Mouse (Mus musculus) liver, embryonic 14.5 days (tissue): ENCODE measurements around the gene Rxra. TPM values are rescaled to one million over a fixed set of nuclear protein-coding genes. Genes with fewer than 3 reads are reported as not detected.

Experiments used
- ATAC-seq: fragments of 200-750 bp; cut with Nextera tagmentation; 2 replicates; pipeline ENCODE4 v1.8.0; 2017; ENCODE audit warnings: moderate number of reproducible peaks, mild to moderate bottlenecking, moderate library complexity; ENCODE audit not compliant: insufficient read depth
- DNase-seq, 3 experiments: peaks; one replicate each; pipeline ENCODE4 v3.0.0-alpha.2; 2012 to 2013; ENCODE audit warnings: low read depth in 3 of 3, low spot score in 3 of 3
- H3K27ac ChIP-seq: fragments of 300-500 bp; sonication (generic); 2 replicates; pipeline ENCODE4 v1.5.1; 2014; ENCODE audit warnings: moderate library complexity, mild to moderate bottlenecking, control low read depth, inconsistent platforms
- H3K27me3 ChIP-seq: fragments of 300-500 bp; sonication (generic); 2 replicates; pipeline ENCODE4 v1.6.1; 2014; ENCODE audit warnings: mild to moderate bottlenecking, low read length, moderate library complexity; ENCODE audit not compliant: control insufficient read depth, insufficient read depth
- H3K36me3 ChIP-seq: fragments of 300-500 bp; sonication (generic); replicated peaks from 2 replicates; pipeline ENCODE4 v1.6.1; 2014; ENCODE audit warnings: low read depth; ENCODE audit not compliant: control insufficient read depth, insufficient read depth
- H3K4me1 ChIP-seq, 2 experiments: fragments of 200-500 bp in 1 of 2; fragments of 300-500 bp in 1 of 2; sonication (generic) in 1 of 2; replicated peaks; 2 replicates each; pipeline ENCODE4 v1.6.1; 2012 to 2014; ENCODE audit warnings: antibody characterized with exemption in 1 of 2, inconsistent platforms in 1 of 2, low read length in 1 of 2; ENCODE audit not compliant: control insufficient read depth in 2 of 2, insufficient read depth in 2 of 2
- H3K4me2 ChIP-seq: fragments of 300-500 bp; sonication (generic); 2 replicates; pipeline ENCODE4 v1.6.1; 2014; ENCODE audit warnings: low read depth, mild to moderate bottlenecking, control low read depth, moderate library complexity
- H3K4me3 ChIP-seq, 2 experiments: fragments of 200-500 bp in 1 of 2; fragments of 300-500 bp in 1 of 2; sonication (generic) in 1 of 2; 2 replicates each; pipeline ENCODE4 v1.5.1; 2012 to 2014; ENCODE audit warnings: low read depth in 2 of 2, low read length in 2 of 2, mild to moderate bottlenecking in 2 of 2, control low read depth in 1 of 2, inconsistent platforms in 1 of 2, moderate library complexity in 1 of 2; ENCODE audit not compliant: insufficient read depth in 1 of 2
- H3K9ac ChIP-seq: fragments of 300-500 bp; sonication (generic); replicated peaks from 2 replicates; pipeline ENCODE4 v1.6.1; 2014; ENCODE audit warnings: mild to moderate bottlenecking, control low read depth, moderate library complexity
- H3K9me3 ChIP-seq: fragments of 300-500 bp; sonication (generic); 2 replicates; pipeline ENCODE4 v1.6.1; 2016; ENCODE audit warnings: low read length, mixed read lengths; ENCODE audit not compliant: control insufficient read depth
- CTCF ChIP-seq: IDR thresholded peaks from 2 replicates; pipeline ENCODE4 v1.5.1; 2016; ENCODE audit warnings: antibody characterized with exemption, low read depth, control low read depth
- EP300 ChIP-seq: IDR thresholded peaks from 2 replicates; pipeline ENCODE4 v1.6.1; 2016; ENCODE audit warnings: antibody characterized with exemption, low read depth
- WGBS: fragments of 180-500 bp; shearing (Covaris S2); extraction: QIAGEN DNeasy Blood & Tissue Kit; methylation state at CpG from one replicate; pipeline ENCODE4 v1.1.7; 2014; ENCODE audit not compliant: insufficient replicate concordance; 5-methylcytosine and 5-hydroxymethylcytosine counted together
- polyA plus RNA-seq, 2 experiments: library from polyadenylated mRNA; depleted of rRNA in 1 of 2; stranded (reverse) in 1 of 2; unstranded in 1 of 2; fragments of >200 nt; fragmentation: Nextera tagmentation in 1 of 2; extraction: Ambion mirVana in 1 of 2; gene quantifications; 2 replicates each; pipeline versions ENCODE4 v1.2.1 to v1.2.3; 2012 to 2014

Gene Rxra
- polyA plus RNA-seq, 2 experiments = 2.4 to 7.5 TPM

- H3K4me3 ChIP-seq = no peak overlapping the region
- DNase-seq (no peak), ATAC-seq (no peak)
- H3K27me3 ChIP-seq = no peaks in the 10 kb centered on the region
- 58% methylated on average over 7 of the region's 7 CpGs for WGBS
- no peak overlapping the region for H3K4me2 ChIP-seq
- no peaks in the 10 kb centered on the region for H3K36me3 ChIP-seq
- H3K4me1 ChIP-seq = 0 out of 4 replicates have a peak, but pooled peaks cover 0 to 2% of the 10 kb centered on the region in 2 experiments
- no peak overlapping the region for H3K9ac ChIP-seq
- no peak overlapping the region for H3K27ac ChIP-seq
- TF ChIP-seq EP300 (no peak), CTCF (no peak)
- H3K9me3 ChIP-seq = no peaks in the 10 kb centered on the region
These were observed 96.7 kb downstream of the Rxra start for GRCm38 (mm10) chr2:27772841-27773388.

GRCm38 (mm10) chr2:27773980-27774730 is 97.9 kb downstream of the Rxra start:
- TF ChIP-seq CTCF (no peak), EP300 (no peak)
- 0 out of 4 replicates have a peak, but pooled peaks cover 0 to 2% of the 10 kb centered on the region in 2 experiments for H3K4me1 ChIP-seq
- no peaks in the 10 kb centered on the region for H3K36me3 ChIP-seq
- no peaks in the 10 kb centered on the region for H3K27me3 ChIP-seq
- WGBS = 66% methylated on average over 24 of the region's 24 CpGs
- no peak overlapping the region for H3K4me3 ChIP-seq
- no peak overlapping the region for H3K4me2 ChIP-seq
- ATAC-seq = no peak
- H3K27ac ChIP-seq = no peak overlapping the region
- no peaks in the 10 kb centered on the region for H3K9me3 ChIP-seq
- no peak for DNase-seq
- no peak overlapping the region for H3K9ac ChIP-seq

GRCm38 (mm10) chr2:27775006-27775405 is 98.8 kb downstream of the Rxra start:
- 0 out of 4 replicates have a peak, but pooled peaks cover 0 to 2% of the 10 kb centered on the region in 2 experiments for H3K4me1 ChIP-seq
- H3K4me3 ChIP-seq = no peak overlapping the region
- TF ChIP-seq EP300 (no peak), CTCF (no peak)
- no peak overlapping the region for H3K27ac ChIP-seq
- no peak overlapping the region for H3K4me2 ChIP-seq
- ATAC-seq (no peak), DNase-seq (no peak)
- no peaks in the 10 kb centered on the region for H3K9me3 ChIP-seq
- no peaks in the 10 kb centered on the region for H3K36me3 ChIP-seq
- no peak overlapping the region for H3K9ac ChIP-seq
- no peaks in the 10 kb centered on the region for H3K27me3 ChIP-seq
- 81% methylated on average over 10 of the region's 10 CpGs for WGBS

- H3K4me2 ChIP-seq = no peak overlapping the region
- H3K36me3 ChIP-seq = no peaks in the 10 kb centered on the region
- no peak for ATAC-seq
- H3K9ac ChIP-seq = no peak overlapping the region
- TF ChIP-seq EP300 = no peak
- H3K4me3 ChIP-seq = no peak overlapping the region
- no peaks in the 10 kb centered on the region for H3K9me3 ChIP-seq
- 0 out of 4 replicates have a peak, but pooled peaks cover 0 to 2% of the 10 kb centered on the region in 2 experiments for H3K4me1 ChIP-seq
- 55% methylated on average over 5 of the region's 5 CpGs for WGBS
- H3K27ac ChIP-seq = no peak overlapping the region
- H3K27me3 ChIP-seq = no peaks in the 10 kb centered on the region
- no peak for DNase-seq
These were observed 99.4 kb downstream of the Rxra start for GRCm38 (mm10) chr2:27775625-27776024.

GRCm38 (mm10) chr2:27777756-27778155 is 101.5 kb downstream of the Rxra start:
- Histone ChIP-seq H3K27me3 (no peaks in the 10 kb centered on the region), H3K9ac (no peak overlapping the region), H3K4me3 (no peak overlapping the region), H3K36me3 (no peaks in the 10 kb centered on the region), H3K27ac (no peak overlapping the region), H3K4me2 (no peak overlapping the region), H3K4me1 (0 out of 4 replicates have a peak, but pooled peaks cover 0 to under 1% of the 10 kb centered on the region in 2 experiments), H3K9me3 (no peaks in the 10 kb centered on the region)
- 45% methylated on average over 2 of the region's 2 CpGs for WGBS
- no peak for TF ChIP-seq CTCF
- DNase-seq (no peak), ATAC-seq (no peak)
